Mouse (Mus musculus) heart, adult 2 months (tissue): ENCODE data around the gene Iqsec1. TPM values are rescaled to one million over a fixed set of nuclear protein-coding genes. Genes with fewer than 3 reads are reported as not detected.
A peak's percentile ranks its signal among the peaks of the same experiment; 100 is the strongest.

Experiments used
- DNase-seq, 2 experiments: peaks; one replicate each; pipeline ENCODE4 v3.0.0; 2021
- H3K27ac ChIP-seq: fragments of 200-600 bp; 2 replicates; pipeline ENCODE4 v1.8.1; 2022
- H3K27me3 ChIP-seq: fragments of 200-500 bp; 2 replicates; pipeline ENCODE4 v1.6.1; 2012; ENCODE audit warnings: mild to moderate bottlenecking, low read length, inconsistent platforms, mixed read lengths; ENCODE audit not compliant: control insufficient read depth, insufficient read depth
- H3K36me3 ChIP-seq: fragments of 200-500 bp; 2 replicates; pipeline ENCODE4 v1.6.1; 2012; ENCODE audit warnings: low read length, inconsistent platforms; ENCODE audit not compliant: control insufficient read depth, insufficient read depth
- H3K4me1 ChIP-seq: fragments of 200-500 bp; 2 replicates; pipeline ENCODE4 v1.6.1; 2011; ENCODE audit warnings: low read length; ENCODE audit not compliant: control insufficient read depth, insufficient read depth
- H3K4me3 ChIP-seq: fragments of 200-600 bp; 2 replicates; pipeline ENCODE4 v1.8.1; 2022
- H3K79me2 ChIP-seq: fragments of 200-500 bp; replicated peaks from 2 replicates; pipeline ENCODE4 v1.6.1; 2012; ENCODE audit warnings: mild to moderate bottlenecking, inconsistent platforms, low read length, moderate library complexity, mixed read lengths; ENCODE audit not compliant: control insufficient read depth, insufficient read depth
- H3K9ac ChIP-seq: fragments of 200-500 bp; 2 replicates; pipeline ENCODE4 v1.6.1; 2012; ENCODE audit warnings: low read depth, mild to moderate bottlenecking, control low read depth, inconsistent platforms, low read length, mixed read lengths
- CTCF ChIP-seq: fragments of 200-600 bp; IDR thresholded peaks from 2 replicates; pipeline ENCODE4 v1.8.1; 2022; ENCODE audit warnings: antibody characterized with exemption, mild to moderate bottlenecking, moderate library complexity
- EP300 ChIP-seq: fragments of 200-500 bp; IDR thresholded peaks from 2 replicates; pipeline ENCODE4 v1.6.1; 2011; ENCODE audit warnings: low read depth, low read length, control low read depth; ENCODE audit not compliant: insufficient read depth
- POLR2A ChIP-seq: fragments of 200-500 bp; IDR thresholded peaks from 2 replicates; pipeline ENCODE4 v1.6.1; 2011; ENCODE audit warnings: mild to moderate bottlenecking, low read depth, low read length, control low read depth; ENCODE audit not compliant: insufficient read depth
- WGBS: fragments of 180-500 bp; shearing (Covaris S2); methylation state at CpG from one replicate; pipeline ENCODE4 v1.1.7; 2018; 5-methylcytosine and 5-hydroxymethylcytosine counted together
- intact Hi-C: fragments of 180-260 bp; cut with DNase I; formaldehyde crosslinking; loops from one replicate; pipeline ENCODE4 v1.15.1; 2025
- polyA plus RNA-seq: library from polyadenylated mRNA; depleted of rRNA; stranded (reverse); fragments of >200 nt; gene quantifications from 2 replicates; pipeline ENCODE4 v1.2.3, GENCODE M21; 2012
- total RNA-seq, 2 experiments: library from RNA; stranded (reverse); gene quantifications; 2 replicates each; pipeline ENCODE4 v1.2.3; 2021

Iqsec1 gene
- total and polyA plus RNA-seq, 3 experiments, result 100 to 147 (median 146) TPM

GRCm38 (mm10) chr6:90812584-90812983 lies 175.9 kb downstream of the Iqsec1 start:
- H3K4me1 ChIP-seq, result no peaks in the 10 kb centered on the region
- no peak overlapping the region for H3K9ac ChIP-seq
- no peak for DNase-seq
- no peaks in the 10 kb centered on the region for H3K27me3 ChIP-seq
- no peaks in the 10 kb centered on the region for H3K36me3 ChIP-seq
- intact Hi-C loops, result loop anchor here (5.0 to 10.0 kb wide), 2 partner anchors 155 to 188 kb away; no protein-coding TSS in a partner anchor
- no peaks in the 10 kb centered on the region for H3K79me2 ChIP-seq
- H3K27ac ChIP-seq, result no peak overlapping the region
- 78% methylated on average over 8 of the region's 8 CpGs for whole genome bisulfite sequencing
- no peak for TF ChIP-seq CTCF
- TF ChIP-seq POLR2A, result no peak
- TF ChIP-seq EP300, result no peak
- H3K4me3 ChIP-seq, result no peak overlapping the region

GRCm38 (mm10) chr6:90812072-90812471 lies 176.4 kb downstream of the Iqsec1 start:
- intact Hi-C loops, result loop anchor here (5.0 to 10.0 kb wide), 2 partner anchors 155 to 187 kb away; no protein-coding TSS in a partner anchor
- H3K4me1 ChIP-seq, result no peaks in the 10 kb centered on the region
- H3K4me3 ChIP-seq, result no peak overlapping the region
- TF ChIP-seq POLR2A (no peak), CTCF (no peak), EP300 (no peak)
- DNase-seq, result peak in 1 of 2 experiments; percentile 39
- 61% methylated on average over 3 of the region's 3 CpGs for WGBS
- no peaks in the 10 kb centered on the region for H3K36me3 ChIP-seq
- no peak overlapping the region for H3K9ac ChIP-seq
- H3K27ac ChIP-seq, result no peak overlapping the region
- no peaks in the 10 kb centered on the region for H3K27me3 ChIP-seq
- H3K79me2 ChIP-seq, result no peaks in the 10 kb centered on the region

- TF ChIP-seq POLR2A (no peak), EP300 (no peak), CTCF (no peak)
- Histone ChIP-seq H3K27ac (no peak overlapping the region), H3K27me3 (no peaks in the 10 kb centered on the region), H3K4me1 (no peaks in the 10 kb centered on the region), H3K4me3 (no peak overlapping the region), H3K9ac (no peak overlapping the region), H3K79me2 (no peaks in the 10 kb centered on the region), H3K36me3 (no peaks in the 10 kb centered on the region)
- intact Hi-C loops, result loop anchor here (2.0 to 10.0 kb wide), 3 partner anchors 74 to 186 kb away; no protein-coding TSS in a partner anchor
- WGBS, result 55% methylated on average over 1 of the region's 1 CpGs
- no peak for DNase-seq
These were observed 177.9 kb downstream of the Iqsec1 start for GRCm38 (mm10) chr6:90810576-90810975.

GRCm38 (mm10) chr6:90809960-90810362 lies 178.5 kb downstream of the Iqsec1 start:
- DNase-seq, result peak; percentile 60 to 72
- H3K27ac ChIP-seq, result no peak overlapping the region
- H3K4me1 ChIP-seq, result no peaks in the 10 kb centered on the region
- no peak for TF ChIP-seq EP300
- TF ChIP-seq CTCF, result peak; percentile 50
- TF ChIP-seq POLR2A, result no peak
- 13% methylated on average over 22 of the region's 22 CpGs for WGBS
- no peaks in the 10 kb centered on the region for H3K27me3 ChIP-seq
- no peaks in the 10 kb centered on the region for H3K79me2 ChIP-seq
- H3K36me3 ChIP-seq, result no peaks in the 10 kb centered on the region
- intact Hi-C loops, result loop anchor here (2.0 to 10.0 kb wide), 3 partner anchors 73 to 185 kb away; no protein-coding TSS in a partner anchor
- H3K9ac ChIP-seq, result no peak overlapping the region
- no peak overlapping the region for H3K4me3 ChIP-seq

GRCm38 (mm10) chr6:90809077-90809840 lies 179.2 kb downstream of the Iqsec1 start:
- TF ChIP-seq EP300, result no peak
- H3K4me1 ChIP-seq, result no peaks in the 10 kb centered on the region
- intact Hi-C loops, result no loop called here
- H3K79me2 ChIP-seq, result no peaks in the 10 kb centered on the region
- H3K27ac ChIP-seq, result no peak overlapping the region
- no peaks in the 10 kb centered on the region for H3K27me3 ChIP-seq
- H3K4me3 ChIP-seq, result no peak overlapping the region
- no peak overlapping the region for H3K9ac ChIP-seq
- DNase-seq, result peak; percentile 53 to 54
- no peaks in the 10 kb centered on the region for H3K36me3 ChIP-seq
- WGBS, result 52% methylated on average over 11 of the region's 11 CpGs

- Histone ChIP-seq H3K4me1 (no peaks in the 10 kb centered on the region), H3K9ac (no peak overlapping the region), H3K27me3 (no peaks in the 10 kb centered on the region), H3K4me3 (no peak overlapping the region), H3K36me3 (no peaks in the 10 kb centered on the region), H3K27ac (no peak overlapping the region), H3K79me2 (no peaks in the 10 kb centered on the region)
- WGBS, result 51% methylated on average over 5 of the region's 5 CpGs
- TF ChIP-seq EP300 (no peak), CTCF (no peak), POLR2A (no peak)
- intact Hi-C loops, result no loop called here
- peak in 1 of 2 experiments; percentile 26 for DNase-seq
These were observed 179.9 kb downstream of the Iqsec1 start for GRCm38 (mm10) chr6:90808544-90808943.
